Mouse (Mus musculus) spleen, postnatal 14 days (tissue): ENCODE data around the gene Vwa7.
"Not testable (repeated sequence)": the region's sequence is repeated elsewhere in the genome, so short reads cannot be mapped to it uniquely, and the experiment has no call there.

Source experiments
- DNase-seq, 2 experiments: peaks; one replicate each; pipeline ENCODE4 v3.0.0; 2021 to 2022; ENCODE audit warnings: low spot score in 2 of 2

Gene Vwa7

GRCm38 (mm10) chr17:35000717-35001451 lies 15.5 kb upstream of the Vwa7 start, which contains the start of gene Vars:
Vars (plus strand) TSS chr17:35000987.
- DNase-seq = peak; percentile 77

DNA sequence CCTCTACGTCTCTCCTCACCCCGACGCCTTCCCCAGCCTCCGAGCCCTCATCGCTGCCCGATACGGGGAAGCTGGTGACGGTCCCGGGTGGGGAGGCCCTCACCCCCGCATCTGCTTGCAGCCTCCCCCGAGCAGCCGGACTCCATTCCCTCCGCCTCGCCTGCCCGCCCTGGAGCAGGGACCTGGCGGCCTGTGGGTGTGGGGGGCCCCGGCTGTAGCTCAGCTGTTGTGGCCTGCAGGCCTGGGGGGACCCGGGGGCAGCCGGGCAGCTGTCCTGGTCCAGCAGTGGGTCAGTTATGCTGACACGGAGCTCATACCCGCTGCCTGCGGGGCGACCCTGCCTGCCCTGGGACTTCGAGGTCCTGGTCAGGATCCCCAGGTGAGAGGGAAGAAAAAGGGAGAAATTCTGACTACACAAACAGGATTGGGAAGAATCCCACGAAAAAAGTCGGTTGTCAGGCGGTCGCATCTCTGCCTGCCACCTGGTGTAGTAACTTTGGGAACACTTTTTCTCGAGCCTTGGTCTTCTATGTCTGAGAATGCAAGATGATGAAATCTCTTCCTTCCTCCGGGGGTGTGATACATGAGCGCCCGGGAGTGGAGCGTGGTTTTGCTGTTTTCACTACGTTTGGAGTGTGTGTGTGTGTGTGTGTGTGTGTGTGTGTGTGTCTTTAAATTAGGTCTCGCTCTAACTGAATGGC lies 14.8 kb upstream of the Vwa7 start:
- peak in 1 of 2 experiments; percentile 35 for DNase-seq

GRCm38 (mm10) chr17:35002153-35002865 lies 14.1 kb upstream of the Vwa7 start:
- DNase-seq = no peak

GRCm38 (mm10) chr17:35003022-35003838 lies 13.1 kb upstream of the Vwa7 start:
- no peak for DNase-seq

GRCm38 (mm10) chr17:35004075-35004717 lies 12.2 kb upstream of the Vwa7 start:
- DNase-seq = no peak

GRCm38 (mm10) chr17:35005158-35005557 lies 11.2 kb upstream of the Vwa7 start:
- no peak for DNase-seq

DNA sequence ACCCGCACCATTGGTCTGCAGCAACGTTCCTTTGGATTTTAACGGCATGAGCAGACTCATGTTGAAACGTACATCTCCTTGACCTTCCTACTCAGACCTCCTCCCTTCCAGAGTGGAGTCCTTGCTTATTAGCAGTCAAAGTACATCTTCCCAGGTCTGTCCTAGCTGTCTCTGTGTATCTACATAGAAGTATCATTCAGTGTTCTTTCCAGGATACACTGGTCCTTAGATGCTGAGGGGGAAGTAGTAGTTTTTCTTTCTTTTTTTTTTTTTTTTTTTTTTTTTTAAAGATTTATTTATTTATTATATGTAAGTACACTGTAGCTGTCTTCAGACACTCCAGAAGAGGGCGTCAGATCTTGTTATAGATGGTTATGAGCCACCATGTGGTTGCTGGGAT lies 10.5 kb upstream of the Vwa7 start:
- not testable (repeated sequence) for DNase-seq

DNA sequence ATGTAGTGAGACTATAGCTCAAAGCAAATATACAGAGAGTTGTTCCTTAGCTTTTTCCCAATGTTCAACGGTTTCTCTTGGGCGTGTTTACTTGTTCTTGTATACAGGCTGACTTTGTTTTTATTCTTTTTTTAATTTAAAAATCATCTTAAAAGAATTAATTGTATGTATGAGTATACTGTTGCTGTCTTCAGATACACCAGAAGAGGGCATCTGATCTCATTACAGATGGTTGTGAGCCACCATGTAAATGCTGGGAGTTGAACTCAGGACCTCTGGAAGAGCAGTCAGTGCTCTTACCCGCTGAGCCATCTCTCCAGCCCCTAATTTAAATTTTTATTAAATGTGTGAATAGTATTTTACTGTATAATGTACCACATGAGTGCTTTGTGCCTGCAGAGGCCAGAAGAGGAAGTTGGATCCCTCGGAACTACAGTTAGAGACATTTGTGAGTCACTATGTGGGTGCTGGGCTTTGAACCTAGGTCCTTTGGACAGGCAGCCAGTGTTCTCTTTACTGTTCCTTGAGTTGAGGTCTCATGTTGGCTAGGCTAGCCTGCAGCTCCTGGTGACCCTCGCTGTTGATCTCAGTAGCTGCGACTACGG lies 8.9 kb upstream of the Vwa7 start:
- no peak for DNase-seq

GRCm38 (mm10) chr17:35009586-35009985 lies 6.8 kb upstream of the Vwa7 start:
- DNase-seq = no peak

GRCm38 (mm10) chr17:35011440-35011839 lies 4.9 kb upstream of the Vwa7 start:
- DNase-seq = no peak

- no peak for DNase-seq
These were observed 3.9 kb upstream of the Vwa7 start for GRCm38 (mm10) chr17:35012430-35012829.

DNA sequence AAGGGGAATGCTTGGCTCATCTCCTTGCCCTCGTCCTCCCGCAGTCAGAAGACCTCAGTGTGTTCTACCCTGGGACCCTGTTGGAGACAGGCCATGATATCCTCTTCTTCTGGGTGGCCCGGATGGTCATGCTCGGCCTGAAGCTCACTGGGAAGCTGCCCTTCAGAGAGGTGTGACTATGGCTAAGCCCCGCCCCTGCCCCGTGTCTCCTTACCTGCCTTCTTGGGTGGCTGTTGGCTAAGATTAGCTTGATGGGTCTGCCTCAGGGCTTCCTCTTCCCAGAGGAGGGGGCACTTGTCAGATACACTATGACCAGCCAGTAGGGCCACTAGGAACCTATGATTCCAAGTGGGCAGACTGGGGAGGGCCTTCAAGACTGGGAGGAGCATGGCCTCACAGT lies 3.2 kb upstream of the Vwa7 start:
- DNase-seq = no peak

GRCm38 (mm10) chr17:35015296-35015695 lies 1.1 kb upstream of the Vwa7 start:
- no peak for DNase-seq

DNA sequence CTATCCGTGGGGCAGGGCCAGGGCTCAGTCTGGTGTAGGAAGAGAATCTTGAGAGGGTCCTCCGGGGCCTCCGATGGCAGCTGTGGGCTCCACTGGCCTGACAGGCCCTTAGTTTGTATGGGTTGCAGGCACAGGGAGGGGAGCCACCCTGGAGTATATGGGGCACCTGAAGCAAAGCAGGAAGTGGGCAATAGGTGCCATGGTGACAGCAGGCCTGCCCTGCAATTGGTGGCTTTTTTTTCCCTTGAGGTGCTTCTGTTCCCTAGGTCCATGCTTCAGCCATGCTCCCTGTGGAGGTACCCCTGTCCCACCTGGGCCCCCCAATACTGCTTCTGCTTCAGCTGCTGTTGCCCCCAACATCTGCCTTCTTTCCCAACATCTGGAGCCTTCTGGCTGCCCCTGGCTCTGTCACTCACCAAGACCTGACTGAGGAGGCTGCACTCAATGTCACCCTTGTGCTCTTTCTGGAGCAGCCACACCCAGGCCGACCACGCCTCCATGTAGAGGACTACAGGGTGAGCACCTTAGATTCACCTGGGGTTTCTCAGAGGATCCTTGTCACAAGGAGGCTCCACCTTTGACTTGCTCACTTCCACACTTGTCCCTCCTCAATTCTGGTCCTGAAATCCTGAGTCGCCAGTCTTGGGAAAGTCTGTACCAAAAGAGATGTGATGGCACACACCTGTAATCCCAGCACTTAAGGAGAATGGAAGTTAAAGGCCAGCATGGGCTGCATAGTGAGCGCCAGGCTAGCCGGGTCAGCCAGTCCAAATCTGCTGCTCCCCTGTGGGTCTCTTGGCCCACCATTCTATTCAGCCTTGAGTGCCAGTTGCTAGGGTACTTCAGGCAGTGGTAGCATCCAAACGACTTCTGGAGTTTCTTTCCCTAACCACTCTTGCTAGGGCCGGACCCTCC lies 669 bp downstream of the Vwa7 start:
- no peak for DNase-seq

DNA sequence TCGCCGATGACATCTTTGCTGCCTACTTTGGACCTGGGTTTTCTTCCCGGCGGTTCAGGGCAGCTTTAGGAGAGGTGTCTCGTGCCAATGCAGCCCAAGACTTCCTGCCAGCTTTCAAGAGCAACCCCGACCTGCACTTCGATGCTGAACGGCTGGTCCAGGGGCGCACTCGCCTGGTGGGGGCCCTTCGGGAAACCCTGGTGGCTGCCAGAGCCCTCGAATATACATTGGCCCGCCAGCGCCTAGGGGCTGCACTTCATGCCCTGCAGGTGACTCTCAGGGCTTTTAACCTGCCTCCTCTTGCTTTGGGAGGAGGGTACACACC lies 1.3 kb downstream of the Vwa7 start:
- no peak for DNase-seq

- DNase-seq = no peak
These were observed 1.8 kb downstream of the Vwa7 start for GRCm38 (mm10) chr17:35018171-35018570.

GRCm38 (mm10) chr17:35019894-35020293 lies 3.5 kb downstream of the Vwa7 start:
- DNase-seq = no peak

- no peak for DNase-seq
These were observed 4.2 kb downstream of the Vwa7 start for GRCm38 (mm10) chr17:35020551-35020950.

DNA sequence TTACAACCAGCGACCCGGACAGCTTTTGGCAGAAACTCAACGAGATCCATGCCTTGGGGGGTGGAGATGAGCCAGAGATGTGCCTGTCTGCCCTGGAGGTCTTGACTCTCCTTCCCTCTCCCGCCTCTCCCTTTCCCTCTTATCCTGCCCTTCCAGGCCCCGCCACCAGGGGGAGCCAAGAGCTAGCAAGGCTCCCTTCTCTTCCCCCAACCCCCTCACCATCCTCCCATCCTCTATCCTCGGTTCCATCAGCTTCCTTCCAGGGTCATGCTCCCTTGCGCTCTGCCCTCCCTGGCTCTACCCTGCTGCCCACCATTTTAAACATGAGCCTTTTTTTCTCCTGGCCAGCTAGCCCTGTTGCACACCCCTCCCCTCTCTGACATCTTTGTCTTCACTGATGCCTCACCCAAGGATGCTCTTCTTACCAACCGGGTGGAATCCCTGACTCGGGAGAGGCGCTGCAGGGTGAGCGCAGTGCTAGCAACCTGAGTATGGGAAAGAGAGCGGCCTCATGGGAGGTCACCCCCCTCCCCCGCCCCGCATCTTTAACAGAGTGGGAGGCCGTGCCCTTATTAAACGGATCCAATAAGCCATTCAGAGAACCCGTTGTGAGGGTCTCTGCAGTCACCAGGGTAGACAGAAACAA lies 4.9 kb downstream of the Vwa7 start:
- peak; percentile 75 to 89 for DNase-seq
